Mouse (Mus musculus): ENCODE measurements around the gene Sepsecs. TPM values are rescaled to one million over a fixed set of nuclear protein-coding genes. Genes with fewer than 3 reads are reported as not detected.

Sepsecs gene
- polyA plus RNA-seq, 1 experiment from 2014 or later, result 10.1 TPM

DNA sequence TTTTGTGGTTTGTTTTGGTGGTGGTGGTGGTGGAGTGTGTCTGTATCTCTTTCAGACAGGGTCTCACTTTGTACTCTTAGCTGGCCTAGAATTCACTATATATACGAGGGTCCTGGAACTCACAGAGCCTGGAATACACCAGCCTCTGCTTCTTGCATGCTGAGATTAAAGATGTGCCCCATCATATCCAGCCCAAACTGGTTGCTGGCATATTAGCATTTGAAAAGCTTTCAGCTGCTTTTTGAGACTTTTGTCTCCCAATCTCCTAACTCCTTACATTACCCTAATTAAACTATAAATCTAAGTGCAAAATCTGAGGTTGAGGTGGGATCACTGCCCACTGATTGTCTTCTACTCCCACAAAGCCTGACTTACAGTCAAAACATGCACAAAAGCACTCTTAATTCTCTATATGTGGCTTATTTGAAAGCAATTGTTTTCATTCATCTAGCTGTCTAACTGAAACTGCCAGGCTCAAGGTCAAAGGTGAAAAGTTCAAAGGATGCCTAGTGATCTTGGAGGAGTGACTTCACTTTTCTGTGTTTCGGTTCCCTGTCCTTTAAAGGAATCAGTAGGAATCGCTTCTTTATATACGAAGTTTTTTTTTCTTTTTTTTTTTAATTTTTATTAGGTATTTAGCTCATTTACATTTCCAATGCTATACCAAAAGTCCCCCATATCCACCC lies 5.0 kb upstream of the Sepsecs start:
- Histone ChIP-seq H3K4me1 (peaks cover 4% of the 10 kb centered on the region), H3K9me3 (replicated peaks) (no peaks in the 10 kb centered on the region), H3K27me3 (replicated peaks) (peaks cover 28% of the 10 kb centered on the region), H3K36me3 (no peaks in the 10 kb centered on the region), H3K9ac (no peak overlapping the region), H3K4me3 (no peak overlapping the region), H3K27ac (no peak overlapping the region), H3K4me2 (no peak overlapping the region)
- ATAC-seq, result no peak
- WGBS (ENCODE audit: insufficient replicate concordance), result 64% methylated on average over 4 of the region's 4 CpGs

DNA sequence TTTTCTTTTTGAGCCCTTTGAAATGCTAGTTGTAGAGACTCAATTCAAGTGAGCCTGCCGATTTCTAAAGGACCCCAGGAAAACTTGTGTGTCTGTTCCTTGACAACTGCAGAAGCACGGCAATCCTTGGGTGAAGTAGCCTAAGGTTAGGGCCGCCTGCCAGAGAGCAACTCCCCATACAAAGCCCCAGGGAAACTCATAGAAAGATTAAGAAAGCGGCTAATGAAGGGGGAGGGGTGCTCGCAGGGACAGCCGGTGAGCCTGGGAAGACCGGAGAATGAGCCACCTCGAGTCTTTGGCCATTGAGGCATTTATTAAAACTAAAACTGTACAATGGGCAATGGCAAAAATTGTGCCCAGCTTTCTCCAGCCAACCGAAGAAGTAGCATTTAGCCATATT lies 3.8 kb upstream of the Sepsecs start:
- Histone ChIP-seq H3K4me3 (no peak overlapping the region), H3K9ac (no peak overlapping the region), H3K4me2 (no peak overlapping the region), H3K9me3 (replicated peaks) (no peaks in the 10 kb centered on the region), H3K27me3 (replicated peaks) (peaks cover 28% of the 10 kb centered on the region), H3K4me1 (peaks cover 10% of the 10 kb centered on the region), H3K27ac (no peak overlapping the region), H3K36me3 (no peaks in the 10 kb centered on the region)
- no peak for ATAC-seq
- WGBS (ENCODE audit: insufficient replicate concordance), result 40% methylated on average over 9 of the region's 9 CpGs

DNA sequence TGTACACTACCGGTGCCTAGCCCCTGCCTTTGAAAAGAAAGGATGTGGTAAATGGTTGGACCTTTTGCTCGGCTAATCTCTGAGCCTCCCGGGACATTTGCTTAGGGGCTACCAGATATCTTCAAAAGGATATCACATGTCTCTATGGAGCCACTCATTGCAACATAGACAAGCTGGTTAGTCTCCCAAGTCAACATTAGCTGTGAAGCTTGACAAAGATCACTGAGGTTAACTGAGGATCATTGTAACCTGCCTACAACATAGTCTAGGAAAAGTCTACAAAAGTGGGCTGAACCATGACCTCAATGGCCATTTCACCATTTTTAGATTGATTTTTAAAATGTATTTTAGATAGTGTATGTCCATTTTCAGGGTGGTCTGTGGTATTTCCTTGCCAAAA lies 1.2 kb upstream of the Sepsecs start:
- H3K27ac ChIP-seq, result no peak overlapping the region
- peaks cover 28% of the 10 kb centered on the region for H3K27me3 ChIP-seq (replicated peaks)
- H3K9ac ChIP-seq, result no peak overlapping the region
- peaks cover 20% of the 10 kb centered on the region for H3K4me1 ChIP-seq
- H3K9me3 ChIP-seq (replicated peaks), result no peaks in the 10 kb centered on the region
- peaks cover 15% of the 10 kb centered on the region; the same call in 1 of the 2 replicates for H3K36me3 ChIP-seq
- no peak for ATAC-seq
- H3K4me3 ChIP-seq, result no peak overlapping the region
- no peak overlapping the region for H3K4me2 ChIP-seq
- 67% methylated on average over 3 of the region's 3 CpGs for WGBS (ENCODE audit: insufficient replicate concordance)

DNA sequence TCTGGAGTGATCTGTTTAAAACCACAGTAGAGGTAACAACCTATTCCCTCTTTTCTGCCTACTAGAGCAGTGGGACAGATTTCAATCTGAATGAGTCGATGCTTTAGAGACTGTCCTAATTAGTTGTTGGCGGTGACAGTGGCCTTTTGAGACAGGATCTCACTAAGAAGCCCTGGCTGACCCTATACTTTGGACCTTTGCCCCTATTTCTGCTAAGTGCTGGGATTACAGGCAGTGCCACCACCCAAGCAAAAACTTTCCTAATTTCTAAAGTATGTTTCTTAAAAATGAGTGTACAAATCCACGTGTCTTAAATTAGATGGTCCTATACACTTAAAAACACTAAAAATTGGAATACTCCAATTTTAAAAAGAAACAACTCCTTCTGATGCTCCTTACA lies 2.7 kb downstream of the Sepsecs start:
- Histone ChIP-seq H3K4me2 (no peak overlapping the region), H3K27ac (no peak overlapping the region), H3K36me3 (peaks cover 43% of the 10 kb centered on the region), H3K9ac (no peak overlapping the region), H3K4me3 (no peak overlapping the region), H3K4me1 (peaks cover 20% of the 10 kb centered on the region), H3K27me3 (replicated peaks) (peaks cover 7% of the 10 kb centered on the region), H3K9me3 (replicated peaks) (no peaks in the 10 kb centered on the region)
- 74% methylated on average over 3 of the region's 3 CpGs for WGBS (ENCODE audit: insufficient replicate concordance)
- ATAC-seq, result no peak

DNA sequence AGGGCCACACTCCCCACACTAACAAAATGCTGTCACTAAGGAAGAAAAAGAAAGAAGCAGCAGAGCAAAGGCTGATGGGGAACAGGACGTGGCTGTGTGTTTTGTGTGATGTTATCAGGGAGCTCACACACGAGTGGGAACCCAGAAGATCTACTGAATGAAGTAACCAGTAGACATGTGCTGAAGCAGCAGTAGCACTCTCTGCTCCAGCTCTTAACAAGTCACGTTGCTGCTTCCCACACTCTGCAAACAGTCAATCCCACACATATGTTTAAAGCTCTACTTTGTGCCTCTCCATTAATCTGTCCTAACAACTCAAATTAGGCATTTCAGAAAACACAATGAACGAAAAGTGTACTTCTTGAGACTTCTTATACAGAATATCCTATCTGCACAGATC lies 11.6 kb downstream of the Sepsecs start:
- no peak overlapping the region for H3K27ac ChIP-seq
- no peaks in the 10 kb centered on the region for H3K4me1 ChIP-seq
- no peak overlapping the region for H3K4me2 ChIP-seq
- H3K9ac ChIP-seq, result no peak overlapping the region
- ATAC-seq, result no peak
- no peaks in the 10 kb centered on the region for H3K27me3 ChIP-seq (replicated peaks)
- H3K36me3 ChIP-seq, result peaks cover 81% of the 10 kb centered on the region
- H3K4me3 ChIP-seq, result no peak overlapping the region
- H3K9me3 ChIP-seq (replicated peaks), result no peaks in the 10 kb centered on the region
- WGBS (ENCODE audit: insufficient replicate concordance), result 50% methylated on average over 4 of the region's 4 CpGs

DNA sequence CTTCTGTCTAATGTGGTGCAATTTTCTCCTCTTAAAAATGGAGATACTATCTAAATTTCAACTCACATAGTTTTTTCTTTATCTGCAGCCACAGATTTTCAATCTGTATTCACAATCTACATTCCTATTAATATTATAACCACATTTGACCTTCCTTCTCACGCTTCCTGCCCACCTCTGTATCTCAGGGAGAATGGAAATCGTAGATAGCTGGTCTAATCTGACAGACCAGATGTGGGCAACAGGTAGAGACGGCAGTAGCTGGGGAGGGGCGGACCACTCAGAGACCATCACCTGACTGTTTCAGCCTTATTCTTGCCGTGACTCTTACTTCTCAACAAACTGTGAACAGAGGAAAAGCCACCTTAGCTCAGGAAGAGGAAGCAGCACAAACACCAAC lies 12.2 kb downstream of the Sepsecs start:
- H3K9me3 ChIP-seq (replicated peaks), result no peaks in the 10 kb centered on the region
- no peaks in the 10 kb centered on the region for H3K4me1 ChIP-seq
- no peak overlapping the region for H3K27ac ChIP-seq
- ATAC-seq, result no peak
- H3K4me3 ChIP-seq, result no peak overlapping the region
- H3K27me3 ChIP-seq (replicated peaks), result no peaks in the 10 kb centered on the region
- H3K9ac ChIP-seq, result no peak overlapping the region
- H3K4me2 ChIP-seq, result no peak overlapping the region
- WGBS (ENCODE audit: insufficient replicate concordance), result 61% methylated on average over 5 of the region's 5 CpGs
- peaks cover 86% of the 10 kb centered on the region for H3K36me3 ChIP-seq

DNA sequence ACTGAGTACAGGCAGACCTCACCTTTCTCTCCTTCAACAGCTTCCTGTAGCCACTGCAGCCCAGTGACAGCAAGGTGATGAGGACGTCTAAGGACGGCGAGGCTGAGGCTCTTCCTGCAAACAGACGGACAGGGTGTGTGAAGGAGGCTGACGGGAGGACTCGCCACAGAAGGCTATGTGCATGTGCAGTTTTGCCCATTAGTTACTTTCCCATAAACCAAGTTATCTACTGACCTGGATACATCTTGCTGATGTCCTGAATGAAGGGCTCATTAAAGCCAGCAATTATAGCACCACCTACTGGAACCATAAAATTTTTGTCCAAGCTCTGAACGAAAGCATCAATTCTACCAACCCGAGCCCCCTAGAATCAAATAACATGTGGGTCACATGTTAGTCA lies 13.5 kb downstream of the Sepsecs start:
- no peak for ATAC-seq
- Histone ChIP-seq H3K4me1 (no peaks in the 10 kb centered on the region), H3K27me3 (replicated peaks) (no peaks in the 10 kb centered on the region), H3K36me3 (peaks cover 87% of the 10 kb centered on the region), H3K27ac (no peak overlapping the region), H3K4me2 (no peak overlapping the region), H3K9ac (no peak overlapping the region), H3K9me3 (replicated peaks) (no peaks in the 10 kb centered on the region), H3K4me3 (no peak overlapping the region)
- 86% methylated on average over 8 of the region's 8 CpGs for WGBS (ENCODE audit: insufficient replicate concordance)

DNA sequence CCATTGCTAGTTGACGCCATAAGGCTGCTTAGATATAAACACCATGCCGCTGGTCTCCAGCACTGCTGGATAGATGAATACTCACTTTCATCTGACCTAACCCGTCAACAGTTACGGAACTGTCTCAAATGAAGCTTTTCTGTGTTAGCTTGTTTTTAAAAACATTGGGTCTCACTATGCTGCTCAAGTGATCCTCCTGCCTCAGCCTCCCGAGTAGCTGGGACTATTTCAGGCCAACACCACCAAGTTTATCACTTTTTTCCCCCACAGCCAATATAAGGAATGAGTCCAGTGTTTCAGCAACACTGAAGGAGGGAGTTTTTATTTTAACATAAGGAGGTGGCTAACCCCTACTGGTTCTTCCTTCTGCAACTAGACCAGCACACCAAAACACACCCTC lies 14.5 kb downstream of the Sepsecs start:
- Histone ChIP-seq H3K27me3 (replicated peaks) (no peaks in the 10 kb centered on the region), H3K4me1 (no peaks in the 10 kb centered on the region), H3K9ac (no peak overlapping the region), H3K36me3 (peaks cover 79% of the 10 kb centered on the region), H3K4me3 (no peak overlapping the region), H3K27ac (no peak overlapping the region), H3K9me3 (replicated peaks) (no peaks in the 10 kb centered on the region), H3K4me2 (no peak overlapping the region)
- no peak for ATAC-seq
- WGBS (ENCODE audit: insufficient replicate concordance), result 89% methylated on average over 5 of the region's 5 CpGs

DNA sequence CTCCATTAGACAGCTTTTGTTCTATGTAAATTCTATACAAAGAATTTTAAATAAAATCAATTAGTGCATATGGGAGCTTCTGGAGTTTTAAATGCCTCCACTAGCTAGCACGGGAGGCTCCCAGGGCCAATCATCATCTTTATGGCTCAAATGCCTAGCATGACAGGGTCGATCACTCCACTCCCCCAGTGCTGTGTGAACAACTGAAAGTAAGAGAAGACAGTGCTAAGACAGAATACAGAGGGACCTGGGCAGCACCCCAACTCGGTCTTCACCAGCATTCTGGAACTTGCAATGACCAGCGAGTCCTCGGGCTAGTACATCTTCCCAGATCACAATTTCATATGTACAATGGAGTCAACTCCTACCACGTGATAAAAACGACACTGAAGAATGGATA lies 16.9 kb downstream of the Sepsecs start:
- Histone ChIP-seq H3K4me2 (no peak overlapping the region), H3K4me3 (no peak overlapping the region), H3K27me3 (replicated peaks) (no peaks in the 10 kb centered on the region), H3K9me3 (replicated peaks) (no peaks in the 10 kb centered on the region), H3K27ac (no peak overlapping the region), H3K36me3 (peaks cover 71% of the 10 kb centered on the region), H3K9ac (no peak overlapping the region), H3K4me1 (no peaks in the 10 kb centered on the region)
- WGBS (ENCODE audit: insufficient replicate concordance), result 81% methylated on average over 7 of the region's 7 CpGs
- ATAC-seq, result no peak

DNA sequence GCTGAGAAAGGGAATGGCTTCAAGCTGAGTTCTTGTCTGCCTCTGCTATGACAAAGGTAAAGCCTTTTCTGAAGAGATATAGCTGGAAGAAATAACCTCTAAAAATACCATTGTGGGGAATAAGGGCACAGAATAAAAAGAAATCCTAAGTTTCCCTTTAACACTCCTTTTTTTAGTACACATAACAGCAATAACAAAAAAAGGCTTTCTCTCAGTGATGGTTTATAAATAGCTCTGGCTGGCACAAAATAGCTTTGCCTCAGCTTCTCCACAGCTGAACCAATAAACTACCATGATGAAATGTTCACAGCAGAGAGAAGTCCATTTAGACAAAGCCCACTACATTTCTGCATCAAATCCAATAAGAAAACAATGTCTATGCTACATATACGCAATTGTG lies 17.4 kb downstream of the Sepsecs start:
- H3K9me3 ChIP-seq (replicated peaks), result no peaks in the 10 kb centered on the region
- ATAC-seq, result no peak
- no peaks in the 10 kb centered on the region for H3K27me3 ChIP-seq (replicated peaks)
- H3K36me3 ChIP-seq, result peaks cover 71% of the 10 kb centered on the region
- H3K4me1 ChIP-seq, result no peaks in the 10 kb centered on the region
- H3K4me2 ChIP-seq, result no peak overlapping the region
- H3K9ac ChIP-seq, result no peak overlapping the region
- 87% methylated on average over 1 of the region's 1 CpGs for WGBS (ENCODE audit: insufficient replicate concordance)
- H3K27ac ChIP-seq, result no peak overlapping the region
- no peak overlapping the region for H3K4me3 ChIP-seq

DNA sequence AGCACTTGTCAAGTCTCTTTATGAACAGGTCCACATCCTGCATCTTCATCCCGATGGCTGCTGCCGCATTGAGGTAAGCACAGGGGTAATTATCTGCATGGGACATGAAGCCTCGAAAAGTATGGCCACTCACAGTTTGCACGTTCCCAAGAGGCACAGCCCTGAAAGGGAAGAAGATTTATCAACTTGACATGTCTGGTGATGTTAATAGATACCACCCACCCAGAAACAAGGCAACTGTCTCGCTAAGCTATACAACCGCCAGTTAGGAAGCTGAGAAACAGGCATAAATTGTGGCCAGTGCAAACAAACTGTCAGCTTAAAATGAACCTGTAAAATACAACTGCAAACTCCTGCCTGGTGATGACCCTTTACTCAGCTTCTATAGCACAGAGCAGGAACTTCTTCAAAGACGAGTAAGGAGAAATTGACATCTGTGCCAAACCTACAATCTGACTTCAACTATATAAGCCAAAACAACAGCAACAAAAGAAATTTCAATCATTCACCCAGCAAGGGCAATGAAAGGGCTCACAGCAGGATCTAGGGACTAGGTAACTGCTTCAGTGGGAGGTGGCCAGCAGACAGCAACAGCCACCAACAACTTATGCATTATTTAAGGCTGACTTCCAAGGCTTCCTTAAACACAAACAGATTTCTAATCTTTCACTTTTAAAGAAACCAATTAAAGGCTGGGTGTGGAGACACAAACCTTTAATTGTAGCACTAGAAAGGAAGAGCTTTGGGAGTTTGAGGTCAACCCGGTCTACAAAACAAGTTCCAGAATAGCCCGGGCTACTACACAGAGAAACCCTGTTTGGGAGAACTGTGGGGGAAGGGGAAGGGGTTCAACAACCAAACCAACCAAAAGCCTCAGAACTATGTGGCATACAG lies 25.3 kb downstream of the Sepsecs start:
- H3K36me3 ChIP-seq, result peaks cover 77% of the 10 kb centered on the region

DNA sequence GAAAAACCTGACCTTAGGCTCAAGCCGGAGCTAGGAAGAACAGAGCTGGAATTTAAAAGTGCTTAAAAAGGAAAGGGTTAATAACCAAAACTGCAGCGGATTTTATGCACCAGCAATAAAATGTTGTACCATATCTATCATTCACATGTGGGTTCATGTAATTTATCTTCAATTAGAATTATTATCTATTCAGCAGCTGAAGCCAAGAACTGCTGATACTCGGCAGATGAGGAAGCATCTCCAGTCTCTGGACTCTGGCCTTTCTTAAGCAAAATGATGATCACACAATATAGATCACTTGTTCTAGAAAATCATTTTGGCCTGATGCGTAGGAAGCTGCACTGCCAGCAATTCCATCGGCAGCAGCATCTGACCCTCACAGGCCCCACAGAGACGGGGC lies 27.8 kb downstream of the Sepsecs start:
- no peak overlapping the region for H3K9ac ChIP-seq
- H3K27ac ChIP-seq, result no peak overlapping the region
- no peak for ATAC-seq
- H3K27me3 ChIP-seq (replicated peaks), result no peaks in the 10 kb centered on the region
- H3K4me1 ChIP-seq, result peaks cover 4% of the 10 kb centered on the region
- WGBS (ENCODE audit: insufficient replicate concordance), result 80% methylated on average over 6 of the region's 6 CpGs
- H3K36me3 ChIP-seq, result peaks cover 57% of the 10 kb centered on the region
- no peak overlapping the region for H3K4me2 ChIP-seq
- no peaks in the 10 kb centered on the region for H3K9me3 ChIP-seq (replicated peaks)
- no peak overlapping the region for H3K4me3 ChIP-seq

More for the DNA sequence above, 25.3 kb downstream of the Sepsecs start:
- WGBS (ENCODE audit: insufficient replicate concordance), result 71% methylated on average over 9 of the region's 9 CpGs
- Histone ChIP-seq H3K27me3 (replicated peaks) (no peaks in the 10 kb centered on the region), H3K4me2 (no peak overlapping the region), H3K9ac (no peak overlapping the region), H3K4me1 (no peaks in the 10 kb centered on the region), H3K4me3 (no peak overlapping the region), H3K9me3 (replicated peaks) (no peaks in the 10 kb centered on the region), H3K27ac (no peak overlapping the region)
- no peak for ATAC-seq
